9 mouse cellular contexts compared by ENCODE assay signal in the genomic region with DNA sequence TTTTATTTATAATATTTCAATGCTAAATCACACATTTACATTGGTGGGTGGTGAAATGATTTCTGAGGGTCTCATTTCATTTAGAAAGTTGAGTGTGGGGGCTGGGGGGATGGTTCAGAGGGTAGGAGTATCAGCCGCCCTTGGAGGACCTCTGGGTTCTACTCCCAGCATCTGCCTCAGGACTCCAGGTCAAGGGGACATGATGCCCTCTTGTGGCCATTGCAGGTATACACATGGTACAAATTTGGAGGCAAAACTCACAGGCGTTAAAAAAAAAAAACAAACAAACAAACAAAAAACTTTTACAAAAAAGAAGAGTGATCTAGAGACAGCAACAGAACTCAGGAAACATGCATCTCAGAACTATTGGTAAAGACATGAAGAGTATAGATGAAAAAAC.
DNase-seq lines count a peak whose midpoint lies in the region; ATAC-seq and TF ChIP-seq lines count a peak whose summit lies in the region.
"Had no signal": no experiment of that assay in that cellular context is flagged by ENCODE, and none has a peak within 500 bp of the region (broad histone marks: within the 10 kb centered on the region; RNA-seq: fewer than 3 reads in every experiment).

No protein-coding gene starts in this region.

- H3K27ac ChIP-seq in midbrain, embryonic 12.5 days (replicated peaks): no peak overlapping the region
- H3K27ac ChIP-seq in midbrain, embryonic 16.5 days (ENCODE audit: low read length): no peak overlapping the region
- no peak overlapping the region for H3K27ac ChIP-seq in cerebellum, adult 2 months (ENCODE audit: insufficient read depth, low read length)
- H3K27ac ChIP-seq in liver, postnatal 0 days (ENCODE audit: low read depth): no peak overlapping the region
- H3K27ac ChIP-seq in stomach, postnatal 0 days (replicated peaks): no peak overlapping the region
- H3K27ac ChIP-seq: heart, embryonic 15.5 days had no signal

- H3K9ac ChIP-seq in midbrain, embryonic 12.5 days (replicated peaks): no peak overlapping the region
- H3K9ac ChIP-seq in midbrain, embryonic 16.5 days (ENCODE audit: low read depth, low read length): no peak overlapping the region
- H3K9ac ChIP-seq in liver, postnatal 0 days (replicated peaks): no peak overlapping the region
- no peak overlapping the region for H3K9ac ChIP-seq in stomach, postnatal 0 days (ENCODE audit: low read length)
- H3K9ac ChIP-seq: heart, embryonic 15.5 days had no signal

- 18% methylated on average over 2 of the region's 2 CpGs for WGBS in midbrain, embryonic 12.5 days
- 23% methylated on average over 2 of the region's 2 CpGs for WGBS in midbrain, embryonic 16.5 days
- 24% methylated on average over 2 of the region's 2 CpGs for WGBS in cerebellum, adult 2 months
- WGBS in liver, postnatal 0 days (ENCODE audit: insufficient replicate concordance): 12% methylated on average over 2 of the region's 2 CpGs
- 13% methylated on average over 2 of the region's 2 CpGs for WGBS in stomach, postnatal 0 days

- no peaks in the 10 kb centered on the region for H3K27me3 ChIP-seq in midbrain, embryonic 12.5 days
- no peaks in the 10 kb centered on the region for H3K27me3 ChIP-seq in midbrain, embryonic 16.5 days (ENCODE audit: control insufficient read depth, insufficient read depth, low read depth, low read length)
- no peaks in the 10 kb centered on the region for H3K27me3 ChIP-seq in cerebellum, adult 2 months (ENCODE audit: control insufficient read depth, insufficient read depth, low read length)
- H3K27me3 ChIP-seq in liver, postnatal 0 days (ENCODE audit: insufficient read depth, low read length): no peaks in the 10 kb centered on the region
- no peaks in the 10 kb centered on the region for H3K27me3 ChIP-seq in stomach, postnatal 0 days (ENCODE audit: control insufficient read depth, insufficient read depth, low read length)
- H3K27me3 ChIP-seq: heart, embryonic 15.5 days had no signal

- ATAC-seq in cerebellum, adult (ENCODE audit: insufficient number of reproducible peaks, low FRiP score, low TSS enrichment): no peak
- ATAC-seq in midbrain, embryonic 12.5 days (ENCODE audit: low FRiP score, low read depth): 0 out of 2 replicates have a peak, but pooled peaks have one; percentile 56
- no peak for ATAC-seq in midbrain, embryonic 16.5 days
- no peak for ATAC-seq in liver, postnatal 0 days
- no peak for ATAC-seq in stomach, postnatal 0 days (ENCODE audit: low FRiP score, low TSS enrichment)

- peak; percentile 76 for TF ChIP-seq CTCF in cerebellum, adult 2 months (IDR thresholded peaks at IDR 0.05; ENCODE audit: borderline replicate concordance, insufficient read depth, low read depth, low read length)
- peak; percentile 64 for TF ChIP-seq CTCF in liver, postnatal 0 days (IDR thresholded peaks at IDR 0.05; ENCODE audit: low read depth)
- TF ChIP-seq CTCF in stomach, postnatal 0 days (IDR thresholded peaks at IDR 0.05; ENCODE audit: low read depth): peak; percentile 80

- peak; percentile 24 for DNase-seq in cerebellum, adult 11 months
- DNase-seq in cerebellum, adult 2 months: peak; percentile 37 to 46
- DNase-seq in heart, postnatal 4 days: peak; percentile 56
- DNase-seq in liver, postnatal 0 days: peak; percentile 25
- DNase-seq in stomach, postnatal 0 days (ENCODE audit: low spot score): peak; percentile 26

- H3K4me2 ChIP-seq in midbrain, embryonic 12.5 days (replicated peaks): no peak overlapping the region
- H3K4me2 ChIP-seq in midbrain, embryonic 16.5 days (ENCODE audit: low read length): no peak overlapping the region
- H3K4me2 ChIP-seq in liver, postnatal 0 days (ENCODE audit: low read depth, low read length): no peak overlapping the region
- H3K4me2 ChIP-seq in stomach, postnatal 0 days (replicated peaks; ENCODE audit: low read depth): no peak overlapping the region
- H3K4me2 ChIP-seq: heart, embryonic 15.5 days had no signal

- H3K4me3 ChIP-seq in midbrain, embryonic 12.5 days: no peak overlapping the region
- no peak overlapping the region for H3K4me3 ChIP-seq in midbrain, embryonic 16.5 days (ENCODE audit: low read depth, low read length)
- H3K4me3 ChIP-seq in cerebellum, adult 2 months (replicated peaks; ENCODE audit: insufficient read depth, low read depth, low read length): no peak overlapping the region
- H3K4me3 ChIP-seq in liver, postnatal 0 days (ENCODE audit: low read depth, low read length): no peak overlapping the region
- no peak overlapping the region for H3K4me3 ChIP-seq in stomach, postnatal 0 days (ENCODE audit: low read depth, low read length)
- H3K4me3 ChIP-seq: heart, embryonic 15.5 days had no signal

- H3K36me3 ChIP-seq in midbrain, embryonic 12.5 days: no peaks in the 10 kb centered on the region
- no peaks in the 10 kb centered on the region for H3K36me3 ChIP-seq in midbrain, embryonic 16.5 days (ENCODE audit: control insufficient read depth, insufficient read depth, low read length)
- H3K36me3 ChIP-seq in liver, postnatal 0 days (replicated peaks; ENCODE audit: insufficient read depth, low read length): no peaks in the 10 kb centered on the region
- no peaks in the 10 kb centered on the region for H3K36me3 ChIP-seq in stomach, postnatal 0 days (ENCODE audit: control insufficient read depth, insufficient read depth, low read length)
- H3K36me3 ChIP-seq: heart, embryonic 15.5 days had no signal

- TF ChIP-seq EP300 in liver, postnatal 0 days (IDR thresholded peaks at IDR 0.05; ENCODE audit: low read depth): no peak
- TF ChIP-seq EP300 in stomach, postnatal 0 days (optimal IDR thresholded peaks at IDR 0.05): no peak

- TF ChIP-seq POLR2A in cerebellum, adult 2 months (IDR thresholded peaks at IDR 0.05; ENCODE audit: borderline replicate concordance, insufficient read depth, low read length): no peak

- H3K9me3 ChIP-seq in midbrain, embryonic 12.5 days: no peaks in the 10 kb centered on the region
- H3K9me3 ChIP-seq in midbrain, embryonic 16.5 days (replicated peaks; ENCODE audit: control insufficient read depth, low read length, poor library complexity, severe bottlenecking): no peaks in the 10 kb centered on the region
- H3K9me3 ChIP-seq in liver, postnatal 0 days (ENCODE audit: low read length): no peaks in the 10 kb centered on the region
- H3K9me3 ChIP-seq in stomach, postnatal 0 days (ENCODE audit: control insufficient read depth, low read length): no peaks in the 10 kb centered on the region
- H3K9me3 ChIP-seq: heart, embryonic 15.5 days had no signal

- H3K4me1 ChIP-seq in midbrain, embryonic 12.5 days: no peaks in the 10 kb centered on the region
- no peaks in the 10 kb centered on the region for H3K4me1 ChIP-seq in midbrain, embryonic 16.5 days (ENCODE audit: control insufficient read depth, insufficient read depth, low read length)
- no peaks in the 10 kb centered on the region for H3K4me1 ChIP-seq in cerebellum, adult 2 months (ENCODE audit: control insufficient read depth, insufficient read depth, low read length)
- H3K4me1 ChIP-seq in liver, postnatal 0 days (ENCODE audit: insufficient read depth): no peaks in the 10 kb centered on the region
- no peaks in the 10 kb centered on the region for H3K4me1 ChIP-seq in stomach, postnatal 0 days (replicated peaks; ENCODE audit: control insufficient read depth, insufficient read depth)
- H3K4me1 ChIP-seq: heart, embryonic 15.5 days had no signal
